Mouse (Mus musculus) ovary, adult 18-20 months (tissue): Measurements from ENCODE around the gene Fbxo4.

ENCODE experiments used
- DNase-seq: peaks from one replicate; pipeline ENCODE4 v3.0.0; 2022; ENCODE audit warnings: low spot score, mixed read lengths

Gene Fbxo4

DNA sequence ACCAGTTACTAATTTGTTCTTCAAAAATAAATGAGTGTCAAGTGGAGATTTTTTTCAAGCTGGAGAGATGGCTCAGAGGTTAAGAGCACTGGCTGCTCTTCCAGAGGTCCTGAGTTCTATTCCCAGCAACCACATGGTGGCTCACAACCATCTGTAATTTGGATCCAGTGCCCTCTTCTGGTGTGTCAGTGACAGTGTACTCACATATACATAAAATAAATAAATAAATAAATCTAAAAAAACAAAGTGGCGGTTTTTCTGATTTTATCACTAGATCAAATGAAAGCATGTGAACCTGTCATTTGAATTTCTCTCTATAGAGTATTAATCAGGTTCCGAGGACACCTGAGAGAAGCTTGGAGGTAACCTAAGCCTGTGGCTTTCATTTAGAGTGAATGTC, 1.1 kb downstream of the Fbxo4 start:
- no peak for DNase-seq

DNA sequence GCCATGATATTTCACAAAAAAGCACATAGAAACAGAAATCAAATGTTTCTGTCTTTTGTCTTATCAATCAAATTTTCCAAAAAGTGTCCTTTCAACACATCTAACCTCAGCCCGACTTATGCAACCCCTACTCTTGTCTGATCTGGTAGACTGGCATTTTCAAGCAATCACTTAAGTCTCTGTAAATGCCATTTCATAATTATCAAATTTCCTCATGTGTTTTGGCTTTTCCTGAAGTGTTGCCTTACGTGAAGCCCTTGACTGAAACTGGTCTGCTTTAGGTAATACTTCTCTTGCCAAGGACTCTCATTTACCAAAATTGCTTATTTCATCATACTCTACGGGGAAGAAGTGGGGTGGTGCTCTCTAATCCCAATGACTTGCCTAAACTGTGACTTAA, 6.1 kb downstream of the Fbxo4 start:
- DNase-seq = no peak

GRCm38 (mm10) chr15:3970193-3970592, 9.2 kb downstream of the Fbxo4 start:
- no peak for DNase-seq

DNA sequence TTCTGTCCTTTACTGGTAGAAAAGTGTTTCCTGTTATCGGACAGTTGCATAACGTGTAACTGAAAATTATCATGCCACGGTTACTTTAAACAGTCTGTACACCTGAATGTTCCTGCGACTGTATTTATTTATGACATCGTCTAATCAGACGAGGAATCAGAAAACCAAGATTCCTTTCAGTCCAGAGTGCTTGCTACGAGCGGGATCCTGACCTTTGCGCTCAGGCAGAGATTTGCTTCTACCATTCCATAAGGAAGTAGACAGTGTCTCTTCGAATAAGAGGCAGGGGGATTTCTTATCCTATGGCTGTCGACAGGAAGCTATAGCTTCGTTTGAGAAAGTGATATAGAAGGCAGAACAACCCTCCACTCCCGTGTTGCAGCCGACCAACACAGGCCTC, 9.6 kb downstream of the Fbxo4 start:
- no peak for DNase-seq

DNA sequence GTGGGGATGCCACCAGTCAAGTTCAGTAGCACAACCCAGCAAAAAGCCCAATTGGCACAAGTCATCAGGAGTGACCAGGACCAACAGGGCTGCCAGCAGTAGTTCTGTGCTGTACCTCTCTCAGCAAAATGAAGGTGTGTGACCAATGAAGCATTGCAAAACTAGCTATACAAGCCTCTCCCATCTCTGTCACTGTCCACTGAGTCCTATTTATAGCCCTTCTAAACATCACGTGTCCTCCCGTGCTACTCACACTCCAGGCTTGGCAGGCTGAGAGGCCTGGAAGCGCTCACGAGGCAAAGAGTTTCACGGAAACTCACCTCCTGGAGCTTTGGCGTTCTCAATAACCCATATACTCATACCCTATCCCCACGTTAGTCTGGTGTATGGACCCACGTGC, 17.1 kb downstream of the Fbxo4 start:
- DNase-seq = no peak

DNA sequence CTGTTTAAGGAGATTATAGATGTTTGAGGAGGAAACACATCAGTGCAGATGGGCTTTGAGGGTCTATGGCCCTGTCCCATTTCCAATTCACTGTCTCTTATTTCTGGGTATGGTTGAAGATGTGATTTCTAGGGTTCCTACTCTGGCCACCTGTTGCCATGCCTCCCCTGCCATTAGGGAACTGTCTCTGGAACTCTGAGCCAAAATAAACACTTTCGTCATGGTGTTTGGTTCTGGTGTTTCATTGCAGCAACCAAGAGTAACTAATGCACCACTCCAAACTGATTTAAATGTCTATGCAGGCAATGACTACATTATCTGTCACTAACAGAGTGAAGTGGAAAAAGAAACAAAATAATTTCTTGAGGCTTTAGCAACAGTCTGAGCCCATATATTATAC, 19.3 kb downstream of the Fbxo4 start:
- no peak for DNase-seq

DNA sequence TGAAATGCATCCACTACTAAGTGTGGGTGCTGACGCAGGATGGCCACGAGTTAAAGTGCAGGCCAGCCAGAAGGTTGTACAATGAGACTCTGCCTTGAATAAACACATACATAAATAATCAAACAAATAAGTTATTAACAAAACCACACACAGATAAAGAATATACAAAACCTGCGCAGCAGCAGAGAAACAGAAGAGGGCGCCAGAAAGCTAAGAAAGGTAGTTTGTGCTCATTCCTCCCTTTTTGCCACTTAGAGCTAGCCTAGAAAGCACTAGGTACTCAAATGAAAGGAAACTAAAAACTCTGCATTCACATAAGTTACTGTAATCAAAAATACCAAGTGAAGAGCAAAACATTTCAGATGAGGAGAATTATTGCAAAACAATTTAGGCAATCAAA, 21.4 kb downstream of the Fbxo4 start:
- DNase-seq = no peak

GRCm38 (mm10) chr15:3954971-3955370, 24.4 kb downstream of the Fbxo4 start:
- DNase-seq = no peak

DNA sequence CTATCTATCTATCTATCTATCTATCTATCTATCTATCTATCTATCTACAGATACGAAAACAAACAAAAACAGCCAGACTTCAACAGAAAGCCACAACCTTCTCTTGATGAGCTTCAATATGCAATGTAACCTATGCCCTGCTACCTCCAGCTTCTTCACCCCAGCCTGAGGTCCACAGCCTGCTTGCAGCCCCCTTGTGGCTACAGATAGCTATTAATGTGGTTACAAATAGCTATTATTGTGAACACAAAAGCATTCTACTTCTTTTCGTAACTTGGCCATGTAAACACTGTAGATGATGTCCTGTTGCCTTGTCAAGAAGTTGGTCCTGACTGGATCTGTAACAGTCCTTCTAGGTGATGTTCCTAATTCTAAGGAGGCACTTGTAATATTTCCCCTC, 41.2 kb downstream of the Fbxo4 start:
- DNase-seq = no peak

DNA sequence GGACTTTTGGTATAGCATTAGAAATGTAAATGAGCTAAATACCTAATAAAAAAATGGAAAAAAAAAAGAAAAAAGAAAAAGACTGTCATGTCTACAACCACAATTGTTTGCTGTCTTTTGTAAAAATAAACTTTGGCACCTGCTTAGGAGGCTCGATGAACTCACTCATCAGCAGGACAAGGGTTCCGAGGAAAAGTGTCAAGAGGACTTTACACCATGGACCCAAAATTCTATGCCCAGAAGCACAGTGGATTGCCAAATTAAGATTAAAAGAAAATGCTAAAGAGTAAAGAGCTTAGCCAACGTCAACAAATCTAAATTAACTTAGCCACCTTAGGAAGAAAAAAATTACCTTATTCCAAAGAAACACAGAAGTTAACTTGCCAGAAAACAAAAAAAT, 43.3 kb downstream of the Fbxo4 start:
- no peak for DNase-seq

- DNase-seq = no peak
These were observed 45.9 kb downstream of the Fbxo4 start for GRCm38 (mm10) chr15:3933466-3933865.

DNA sequence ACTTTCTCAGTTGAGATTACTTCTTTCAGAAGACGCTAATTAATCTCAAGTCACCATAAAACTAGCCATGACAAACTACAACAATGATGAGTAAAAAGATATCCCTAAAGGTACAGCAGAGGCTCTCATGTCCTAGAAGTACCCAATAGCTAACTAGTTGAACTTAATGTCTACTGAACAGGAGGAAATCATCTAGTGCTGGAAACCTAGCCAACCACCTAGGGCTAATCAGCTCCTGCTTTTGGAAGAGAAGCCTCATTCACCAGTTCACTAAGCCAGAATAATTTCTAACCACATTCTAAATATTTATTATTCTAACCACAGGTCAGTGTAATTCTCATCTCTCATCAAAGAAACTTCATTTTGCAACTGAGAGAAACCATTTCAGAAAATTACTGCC, 47.4 kb downstream of the Fbxo4 start:
- no peak for DNase-seq
